Mouse (Mus musculus): ENCODE measurements at regions not wholly inside any gene's neighbourhood (a gene's known extent, or its start where the extent isn't known, plus 50 kb on each side); places are given as distances from the start of the nearest gene placed in this dataset.

DNA sequence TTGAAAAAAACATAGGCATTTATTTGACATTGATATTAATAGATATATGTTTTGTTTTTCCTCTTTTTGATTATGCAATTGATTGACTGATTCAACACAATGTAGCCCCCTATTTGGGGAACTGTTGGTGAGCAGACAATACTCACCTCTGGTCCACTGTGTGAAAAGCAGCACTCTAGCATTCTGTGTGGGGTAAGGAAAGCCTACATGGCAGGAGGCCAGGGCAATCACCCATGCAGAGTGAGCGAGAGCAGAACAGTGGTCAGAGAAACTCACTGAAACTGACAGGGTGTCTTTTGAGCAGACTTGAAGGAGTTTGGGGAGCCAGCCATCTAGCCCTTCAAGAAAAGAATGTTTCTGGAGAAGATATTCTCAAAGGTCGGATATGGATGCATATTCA, 73.2 kb upstream of the Azi2 start:
- DNase-seq (no peak), ATAC-seq (ENCODE audit: low read depth) (no peak)
- Histone ChIP-seq H3K9me3 (replicated peaks) (no peaks in the 10 kb centered on the region), H3K9ac (no peak overlapping the region), H3K4me1 (replicated peaks) (no peaks in the 10 kb centered on the region), H3K36me3 (no peaks in the 10 kb centered on the region), H3K27ac (no peak overlapping the region), H3K4me2 (no peak overlapping the region), H3K4me3 (replicated peaks) (no peak overlapping the region), H3K27me3 (no peaks in the 10 kb centered on the region)
- 55% methylated on average over 2 of the region's 2 CpGs for WGBS (ENCODE audit: insufficient replicate concordance)

DNA sequence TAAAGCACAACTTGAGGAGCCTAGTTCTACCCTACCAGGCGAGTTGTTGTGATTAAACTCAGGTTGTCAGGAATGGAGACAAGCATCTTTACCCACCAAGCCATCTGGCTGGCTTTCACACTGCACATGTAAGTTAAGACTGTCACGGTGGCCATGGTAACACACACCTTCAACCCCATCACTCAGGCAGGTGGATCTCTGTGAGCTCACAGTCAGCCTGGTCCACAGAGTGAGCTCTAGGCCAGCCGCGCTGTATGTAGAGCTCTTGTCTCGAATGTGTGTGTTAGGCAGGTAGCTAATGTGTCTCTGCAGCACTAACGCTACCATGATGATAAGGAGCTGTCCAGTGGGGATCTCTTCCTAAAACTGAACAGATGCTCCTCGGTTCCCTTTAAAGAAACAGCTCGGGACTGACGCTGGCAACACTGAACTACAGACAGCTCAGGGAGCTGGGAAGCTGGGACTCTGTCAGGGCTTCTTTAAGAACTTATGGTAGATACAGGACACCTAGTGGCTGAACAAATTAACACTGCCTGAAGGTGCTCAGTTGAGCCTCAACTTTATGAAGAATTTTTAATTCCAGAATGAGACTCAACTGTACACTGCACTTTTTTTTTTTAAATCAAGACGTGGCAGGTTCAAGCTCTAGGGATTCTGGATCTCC, 73.8 kb upstream of the Azi2 start:
- 0 out of 2 replicates have a peak, but pooled peaks cover 3% of the 10 kb centered on the region for H3K4me1 ChIP-seq (replicated peaks)
- H3K9me3 ChIP-seq (replicated peaks) = no peaks in the 10 kb centered on the region
- H3K4me2 ChIP-seq = no peak overlapping the region
- no peaks in the 10 kb centered on the region for H3K36me3 ChIP-seq
- H3K4me3 ChIP-seq (replicated peaks) = no peak overlapping the region
- no peak overlapping the region for H3K9ac ChIP-seq
- H3K27ac ChIP-seq = no peak overlapping the region
- ATAC-seq (ENCODE audit: low read depth) (no peak), DNase-seq (no peak)
- WGBS (ENCODE audit: insufficient replicate concordance) = 51% methylated on average over 10 of the region's 10 CpGs
- H3K27me3 ChIP-seq = no peaks in the 10 kb centered on the region

DNA sequence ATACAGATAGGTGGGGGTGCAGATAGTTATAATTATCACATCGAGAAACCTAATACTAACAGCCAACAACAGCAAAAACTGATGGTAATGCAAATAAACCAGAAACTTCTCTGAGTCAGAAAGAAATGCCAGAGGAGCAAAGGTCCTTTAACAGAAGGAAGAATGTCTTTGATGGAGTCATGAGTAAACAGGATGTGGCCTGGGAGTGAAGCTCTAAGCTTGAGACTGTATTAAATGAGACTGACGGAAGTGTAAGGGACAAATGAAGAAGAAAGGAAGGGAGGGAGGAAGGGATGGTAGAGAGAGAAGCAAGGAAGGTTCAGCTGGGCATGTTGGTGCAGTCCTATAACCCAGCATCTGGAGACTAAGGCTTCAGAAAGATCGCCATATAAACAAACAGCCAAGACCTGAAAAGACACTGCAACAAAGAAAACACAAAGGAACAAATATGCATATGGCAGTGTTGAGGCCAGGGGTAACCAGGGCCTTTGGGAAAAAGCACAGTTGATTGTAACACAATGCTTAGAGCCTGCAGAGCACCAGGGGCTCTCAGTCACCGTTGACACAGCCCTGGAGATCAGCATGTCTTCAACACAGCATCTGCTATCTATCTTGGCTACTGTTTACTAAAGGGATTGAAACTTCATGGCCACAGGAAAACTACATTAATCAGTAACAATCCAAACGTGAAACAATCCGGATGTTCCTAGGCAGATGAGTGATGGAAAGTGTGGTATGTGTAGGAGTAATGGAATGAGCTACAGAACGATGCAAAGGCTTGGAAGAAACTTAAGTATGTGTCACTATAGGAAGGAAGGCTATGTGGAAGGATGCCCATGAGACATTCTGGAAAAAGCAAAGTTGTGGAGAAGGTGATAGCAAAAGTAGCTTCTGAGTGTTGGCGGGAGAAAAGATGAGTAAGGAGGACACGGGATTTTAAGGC, 77.9 kb upstream of the Azi2 start:
- Histone ChIP-seq H3K4me1 (replicated peaks) (0 out of 2 replicates have a peak, but pooled peaks cover 3% of the 10 kb centered on the region), H3K27me3 (no peaks in the 10 kb centered on the region), H3K4me3 (replicated peaks) (no peak overlapping the region), H3K9ac (no peak overlapping the region), H3K27ac (no peak overlapping the region), H3K9me3 (replicated peaks) (no peaks in the 10 kb centered on the region), H3K36me3 (no peaks in the 10 kb centered on the region), H3K4me2 (no peak overlapping the region)
- DNase-seq (no peak), ATAC-seq (ENCODE audit: low read depth) (no peak)
- WGBS (ENCODE audit: insufficient replicate concordance) = 51% methylated on average over 9 of the region's 9 CpGs

DNA sequence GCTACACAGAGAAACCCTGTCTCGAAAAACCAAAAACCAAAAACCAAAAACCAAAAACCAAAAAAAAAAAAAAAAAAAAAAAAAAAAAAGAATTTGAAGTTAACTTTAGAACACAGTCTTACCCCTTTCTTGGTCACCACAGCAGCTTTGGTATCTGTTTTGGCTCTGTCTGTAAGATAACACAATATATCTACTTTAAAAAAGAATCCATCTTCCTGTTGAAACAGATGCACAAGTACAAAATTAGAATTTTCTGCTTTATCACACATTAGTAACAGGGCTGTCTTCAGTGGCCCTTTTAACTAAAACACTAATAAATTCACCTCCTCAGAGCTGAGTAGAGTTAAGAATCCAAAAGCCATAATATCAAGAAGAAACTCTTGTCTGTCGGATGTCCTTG, 80.5 kb upstream of the Azi2 start:
- ATAC-seq (ENCODE audit: low read depth) (no peak), DNase-seq (no peak)
- Histone ChIP-seq H3K36me3 (no peaks in the 10 kb centered on the region), H3K4me1 (replicated peaks) (0 out of 2 replicates have a peak, but pooled peaks cover 3% of the 10 kb centered on the region), H3K27me3 (no peaks in the 10 kb centered on the region), H3K9ac (no peak overlapping the region), H3K9me3 (replicated peaks) (no peaks in the 10 kb centered on the region), H3K27ac (no peak overlapping the region), H3K4me2 (no peak overlapping the region), H3K4me3 (replicated peaks) (no peak overlapping the region)
- 57% methylated on average over 2 of the region's 2 CpGs for WGBS (ENCODE audit: insufficient replicate concordance)

DNA sequence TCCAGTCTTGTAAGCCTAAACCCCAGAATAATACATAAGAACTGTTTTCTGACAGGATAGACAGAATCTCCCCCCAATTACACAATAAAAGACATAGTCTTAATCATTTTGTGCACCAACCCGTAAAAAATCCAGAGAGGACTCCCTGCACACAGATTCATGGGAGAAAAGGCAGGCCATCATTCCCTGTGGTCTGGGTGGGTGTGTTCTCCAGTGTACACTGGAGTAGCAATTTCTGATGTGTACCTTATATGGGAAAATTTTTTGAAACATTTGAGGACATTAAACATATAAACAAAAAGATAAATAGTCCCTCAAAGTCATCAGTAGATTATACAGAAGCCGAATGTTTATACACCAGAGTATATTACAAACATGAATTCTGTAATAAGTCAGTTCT, 83.1 kb upstream of the Azi2 start:
- no peak overlapping the region for H3K27ac ChIP-seq
- no peaks in the 10 kb centered on the region for H3K9me3 ChIP-seq (replicated peaks)
- WGBS (ENCODE audit: insufficient replicate concordance) = 53% methylated on average over 2 of the region's 2 CpGs
- DNase-seq (no peak), ATAC-seq (ENCODE audit: low read depth) (no peak)
- H3K9ac ChIP-seq = no peak overlapping the region
- H3K4me1 ChIP-seq (replicated peaks) = 0 out of 2 replicates have a peak, but pooled peaks cover 3% of the 10 kb centered on the region
- H3K4me2 ChIP-seq = no peak overlapping the region
- H3K4me3 ChIP-seq (replicated peaks) = no peak overlapping the region
- H3K27me3 ChIP-seq = no peaks in the 10 kb centered on the region
- no peaks in the 10 kb centered on the region for H3K36me3 ChIP-seq

DNA sequence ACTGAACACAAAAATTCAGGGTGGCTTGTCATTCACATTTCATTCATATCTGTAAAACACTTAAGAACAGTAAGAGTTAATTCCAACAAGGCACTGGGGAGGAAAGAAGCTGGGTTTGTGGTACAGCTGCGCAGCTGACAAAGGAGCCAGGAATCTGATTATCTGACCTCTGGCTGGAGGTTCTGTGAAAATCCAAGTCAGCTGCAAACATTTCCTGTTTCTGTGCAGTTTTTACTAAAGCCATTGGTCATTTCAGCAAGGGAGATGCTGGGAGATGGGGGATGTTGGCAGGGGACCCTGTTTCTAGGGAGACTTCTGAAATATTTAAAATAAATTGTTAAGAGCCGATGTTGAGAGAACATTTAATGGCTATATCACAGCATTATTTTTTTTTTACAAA, 83.6 kb upstream of the Azi2 start:
- Histone ChIP-seq H3K4me2 (no peak overlapping the region), H3K36me3 (no peaks in the 10 kb centered on the region), H3K27ac (no peak overlapping the region), H3K9me3 (replicated peaks) (no peaks in the 10 kb centered on the region), H3K4me3 (replicated peaks) (no peak overlapping the region), H3K9ac (no peak overlapping the region), H3K27me3 (no peaks in the 10 kb centered on the region), H3K4me1 (replicated peaks) (0 out of 2 replicates have a peak, but pooled peaks cover 1% of the 10 kb centered on the region)
- ATAC-seq (ENCODE audit: low read depth) = no peak
- no peak for DNase-seq
- WGBS (ENCODE audit: insufficient replicate concordance) = 40% methylated on average over 2 of the region's 2 CpGs

DNA sequence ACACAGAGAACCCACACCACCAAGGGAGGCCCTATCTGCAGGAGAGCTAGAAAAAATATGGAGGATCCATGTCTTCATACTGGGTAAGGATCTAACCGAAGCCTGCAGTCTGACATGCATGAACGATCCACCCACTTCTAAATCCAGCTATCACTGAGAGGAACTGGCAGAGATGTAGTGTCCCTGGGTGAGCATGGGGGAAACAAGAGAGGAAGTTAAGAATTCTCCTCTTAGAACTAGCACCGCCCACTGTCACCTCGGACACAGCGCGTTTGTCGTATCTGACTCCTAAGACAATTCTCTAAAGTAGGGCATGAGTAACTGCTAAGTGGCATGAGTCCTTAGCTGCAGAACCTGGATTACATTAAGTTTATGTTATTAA, 112.8 kb upstream of the Azi2 start:
- H3K4me1 ChIP-seq (replicated peaks) = peaks cover 7% of the 10 kb centered on the region; the same call in 1 of the 2 replicates
- no peak overlapping the region for H3K4me3 ChIP-seq (replicated peaks)
- no peaks in the 10 kb centered on the region for H3K9me3 ChIP-seq (replicated peaks)
- no peaks in the 10 kb centered on the region for H3K36me3 ChIP-seq
- no peak overlapping the region for H3K27ac ChIP-seq
- no peak for ATAC-seq (ENCODE audit: low read depth)
- DNase-seq = no peak
- no peak overlapping the region for H3K9ac ChIP-seq
- no peak overlapping the region for H3K4me2 ChIP-seq
- no peaks in the 10 kb centered on the region for H3K27me3 ChIP-seq
- 16% methylated on average over 7 of the region's 7 CpGs for WGBS (ENCODE audit: insufficient replicate concordance)

DNA sequence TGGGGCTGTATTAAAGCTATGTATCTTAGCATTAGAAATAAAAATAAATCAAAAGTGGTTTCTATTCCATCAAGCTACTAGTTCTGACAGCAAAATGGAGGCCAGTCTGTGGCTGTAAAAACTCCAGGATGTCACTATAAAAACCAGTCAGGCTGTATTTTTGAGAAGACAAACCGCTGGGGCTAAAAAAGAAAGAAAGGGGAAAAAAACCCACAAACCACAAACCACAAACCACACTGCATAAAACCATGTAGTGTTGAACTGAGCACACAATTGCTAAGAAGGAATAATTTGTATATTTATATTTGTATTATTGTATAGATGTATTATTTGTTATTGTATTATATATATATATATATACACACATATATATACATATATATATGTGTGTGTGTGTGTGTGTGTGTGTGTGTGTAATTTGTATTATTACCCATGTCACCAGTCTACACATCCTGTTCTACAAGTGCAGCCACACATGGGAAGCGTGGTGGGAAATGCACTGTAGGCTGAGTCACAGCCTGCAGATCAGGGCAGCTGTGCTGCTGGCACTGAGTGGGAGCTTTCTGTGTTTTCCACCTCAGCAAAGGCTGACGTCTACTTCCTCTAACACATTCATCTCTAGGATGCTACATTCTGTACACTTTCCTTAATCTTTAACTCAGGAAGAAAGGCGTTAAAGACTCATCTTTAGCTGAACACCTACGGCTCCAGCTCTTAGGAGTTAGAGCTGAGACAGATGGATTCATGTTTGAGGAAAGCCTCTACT, 113.4 kb upstream of the Azi2 start:
- Histone ChIP-seq H3K36me3 (no peaks in the 10 kb centered on the region), H3K9ac (no peak overlapping the region), H3K4me3 (replicated peaks) (no peak overlapping the region), H3K27me3 (no peaks in the 10 kb centered on the region), H3K4me2 (no peak overlapping the region), H3K4me1 (replicated peaks) (peaks cover 7% of the 10 kb centered on the region; the same call in 1 of the 2 replicates), H3K9me3 (replicated peaks) (no peaks in the 10 kb centered on the region), H3K27ac (no peak overlapping the region)
- WGBS (ENCODE audit: insufficient replicate concordance) = 17% methylated on average over 5 of the region's 5 CpGs
- ATAC-seq (ENCODE audit: low read depth) (no peak), DNase-seq (no peak)

DNA sequence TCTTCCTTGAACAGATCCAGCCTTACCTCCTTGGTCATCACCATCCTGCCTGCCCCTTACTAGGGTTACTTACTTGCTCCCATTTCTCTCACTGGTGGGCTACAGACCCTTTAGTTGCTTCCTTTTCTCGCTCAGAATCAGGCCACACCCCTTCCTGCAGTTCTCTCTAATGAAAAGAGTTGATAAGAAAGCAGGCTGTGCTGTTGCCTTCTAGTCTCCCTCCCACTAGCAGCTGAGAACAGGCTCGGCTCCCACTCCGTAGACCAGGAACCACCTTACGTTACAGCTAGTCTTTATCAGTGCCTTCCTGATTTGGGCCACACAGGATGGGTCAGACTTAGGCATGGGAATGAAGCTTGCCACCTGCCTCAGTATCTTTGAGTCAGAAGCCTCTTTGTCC, 117.3 kb upstream of the Azi2 start:
- H3K4me1 ChIP-seq (replicated peaks) = peaks cover 7% of the 10 kb centered on the region; the same call in 1 of the 2 replicates
- DNase-seq (no peak), ATAC-seq (ENCODE audit: low read depth) (0 out of 2 replicates have a peak, but pooled peaks have one; percentile 48)
- H3K27me3 ChIP-seq = no peaks in the 10 kb centered on the region
- H3K4me2 ChIP-seq = 0 out of 2 replicates have a peak overlapping the region, but pooled peaks have one; percentile 8
- 9% methylated on average over 4 of the region's 4 CpGs for WGBS (ENCODE audit: insufficient replicate concordance)
- H3K4me3 ChIP-seq (replicated peaks) = no peak overlapping the region
- H3K36me3 ChIP-seq = no peaks in the 10 kb centered on the region
- H3K9ac ChIP-seq = no peak overlapping the region
- no peaks in the 10 kb centered on the region for H3K9me3 ChIP-seq (replicated peaks)
- no peak overlapping the region for H3K27ac ChIP-seq

DNA sequence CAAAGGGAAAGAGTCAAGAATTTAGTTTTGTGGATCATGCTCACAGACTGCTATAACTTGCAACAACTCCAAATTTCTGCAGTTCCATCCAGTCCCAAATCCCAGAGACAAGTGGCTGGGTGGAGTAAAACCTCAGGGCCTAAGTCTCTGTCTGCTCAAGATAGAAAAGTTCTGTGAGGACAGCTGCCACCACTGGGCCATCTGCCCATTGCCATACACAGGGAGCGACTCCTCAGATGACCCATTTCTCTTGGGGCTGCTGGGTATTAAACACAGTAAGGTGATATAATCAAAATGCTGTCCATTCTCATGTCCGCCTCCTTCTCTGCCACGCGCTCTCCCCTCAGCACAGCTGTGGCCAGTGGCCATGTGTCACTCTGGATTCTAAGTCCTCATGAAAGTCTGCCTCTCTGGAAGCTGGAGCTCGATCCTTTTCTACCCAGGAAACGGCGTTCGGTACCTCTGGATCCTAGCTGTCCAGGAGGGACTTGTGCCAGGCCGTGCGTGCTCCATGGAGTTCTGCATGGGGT, 132.3 kb upstream of the Azi2 start:
- Histone ChIP-seq H3K9me3 (replicated peaks) (0 out of 2 replicates have a peak, but pooled peaks cover 4% of the 10 kb centered on the region), H3K4me1 (replicated peaks) (no peaks in the 10 kb centered on the region), H3K4me3 (replicated peaks) (no peak overlapping the region), H3K9ac (no peak overlapping the region), H3K4me2 (no peak overlapping the region), H3K36me3 (no peaks in the 10 kb centered on the region), H3K27ac (no peak overlapping the region), H3K27me3 (no peaks in the 10 kb centered on the region)
- 78% methylated on average over 10 of the region's 10 CpGs for WGBS (ENCODE audit: insufficient replicate concordance)
- ATAC-seq (ENCODE audit: low read depth) = no peak
- DNase-seq = no peak
